Mouse (Mus musculus): ENCODE measurements at regions not wholly inside any gene's neighbourhood (a gene's known extent, or its start where the extent isn't known, plus 50 kb on each side); places are given as distances from the start of the nearest gene placed in this dataset.

GRCm38 (mm10) chr19:14740139-14740538 lies 142.3 kb upstream of the Tle4 start:
- no peak for ATAC-seq (replicated peaks; ENCODE audit: low FRiP score, poor library complexity, severe bottlenecking)

GRCm38 (mm10) chr19:14736514-14736913 lies 138.7 kb upstream of the Tle4 start:
- no peak for ATAC-seq (replicated peaks; ENCODE audit: low FRiP score, poor library complexity, severe bottlenecking)

- ATAC-seq (replicated peaks; ENCODE audit: low FRiP score, poor library complexity, severe bottlenecking): no peak
Observed at GRCm38 (mm10) chr19:14725329-14725728, 127.5 kb upstream of the Tle4 start.

- ATAC-seq (replicated peaks; ENCODE audit: low FRiP score, poor library complexity, severe bottlenecking): no peak
Observed at GRCm38 (mm10) chr19:14724637-14725036, 126.8 kb upstream of the Tle4 start.

GRCm38 (mm10) chr19:14705791-14706190 lies 107.9 kb upstream of the Tle4 start:
- ATAC-seq (replicated peaks; ENCODE audit: low FRiP score, poor library complexity, severe bottlenecking): no peak

GRCm38 (mm10) chr19:14701116-14701515 lies 103.3 kb upstream of the Tle4 start:
- ATAC-seq (replicated peaks; ENCODE audit: low FRiP score, poor library complexity, severe bottlenecking): no peak

GRCm38 (mm10) chr19:14695369-14695768 lies 97.5 kb upstream of the Tle4 start:
- ATAC-seq (replicated peaks; ENCODE audit: low FRiP score, poor library complexity, severe bottlenecking): no peak

GRCm38 (mm10) chr19:14692183-14692582 lies 94.3 kb upstream of the Tle4 start:
- no peak for ATAC-seq (replicated peaks; ENCODE audit: low FRiP score, poor library complexity, severe bottlenecking)

- ATAC-seq (replicated peaks; ENCODE audit: low FRiP score, poor library complexity, severe bottlenecking): no peak
Observed at GRCm38 (mm10) chr19:14685628-14686027, 87.8 kb upstream of the Tle4 start.

- ATAC-seq (replicated peaks; ENCODE audit: low FRiP score, poor library complexity, severe bottlenecking): no peak
Observed at GRCm38 (mm10) chr19:14684669-14685068, 86.8 kb upstream of the Tle4 start.

- no peak for ATAC-seq (replicated peaks; ENCODE audit: low FRiP score, poor library complexity, severe bottlenecking)
Observed at GRCm38 (mm10) chr19:14681306-14681705, 83.5 kb upstream of the Tle4 start.

- ATAC-seq (replicated peaks; ENCODE audit: low FRiP score, poor library complexity, severe bottlenecking): no peak
Observed at GRCm38 (mm10) chr19:14679776-14680175, 81.9 kb upstream of the Tle4 start.

GRCm38 (mm10) chr19:14678584-14678983 lies 80.7 kb upstream of the Tle4 start:
- ATAC-seq (replicated peaks; ENCODE audit: low FRiP score, poor library complexity, severe bottlenecking): no peak

- ATAC-seq (replicated peaks; ENCODE audit: low FRiP score, poor library complexity, severe bottlenecking): no peak
Observed at GRCm38 (mm10) chr19:14676929-14677328, 79.1 kb upstream of the Tle4 start.

- no peak for ATAC-seq (replicated peaks; ENCODE audit: low FRiP score, poor library complexity, severe bottlenecking)
Observed at GRCm38 (mm10) chr19:14670821-14671104, 72.9 kb upstream of the Tle4 start.

- ATAC-seq (replicated peaks; ENCODE audit: low FRiP score, poor library complexity, severe bottlenecking): no peak
Observed at GRCm38 (mm10) chr19:14670078-14670820, 72.4 kb upstream of the Tle4 start.

- ATAC-seq (replicated peaks; ENCODE audit: low FRiP score, poor library complexity, severe bottlenecking): no peak
Observed at GRCm38 (mm10) chr19:14668512-14669181, 70.8 kb upstream of the Tle4 start.

GRCm38 (mm10) chr19:14664682-14665417 lies 67.0 kb upstream of the Tle4 start:
- ATAC-seq (replicated peaks; ENCODE audit: low FRiP score, poor library complexity, severe bottlenecking): no peak

GRCm38 (mm10) chr19:14664096-14664586 lies 66.3 kb upstream of the Tle4 start:
- no peak for ATAC-seq (replicated peaks; ENCODE audit: low FRiP score, poor library complexity, severe bottlenecking)

- ATAC-seq (replicated peaks; ENCODE audit: low FRiP score, poor library complexity, severe bottlenecking): no peak
Observed at GRCm38 (mm10) chr19:14663350-14663749, 65.5 kb upstream of the Tle4 start.

GRCm38 (mm10) chr19:14659725-14660124 lies 61.9 kb upstream of the Tle4 start:
- ATAC-seq (replicated peaks; ENCODE audit: low FRiP score, poor library complexity, severe bottlenecking): no peak

Data from erythroid progenitor cell, adult 5-6 weeks (primary cell).